Mouse (Mus musculus): ENCODE data around the gene Krt80.

Krt80 gene

GRCm38 (mm10) chr15:101374879-101375278, 4.9 kb upstream of the Krt80 start:
- DNase-seq (ENCODE audit: low spot score), result peak; percentile 49

GRCm38 (mm10) chr15:101373286-101373898, 3.4 kb upstream of the Krt80 start:
- DNase-seq (ENCODE audit: low spot score), result no peak

GRCm38 (mm10) chr15:101372131-101372977, 2.4 kb upstream of the Krt80 start:
- no peak for DNase-seq (ENCODE audit: low spot score)

GRCm38 (mm10) chr15:101371141-101371985, 1.4 kb upstream of the Krt80 start:
- DNase-seq (ENCODE audit: low spot score), result no peak

DNA sequence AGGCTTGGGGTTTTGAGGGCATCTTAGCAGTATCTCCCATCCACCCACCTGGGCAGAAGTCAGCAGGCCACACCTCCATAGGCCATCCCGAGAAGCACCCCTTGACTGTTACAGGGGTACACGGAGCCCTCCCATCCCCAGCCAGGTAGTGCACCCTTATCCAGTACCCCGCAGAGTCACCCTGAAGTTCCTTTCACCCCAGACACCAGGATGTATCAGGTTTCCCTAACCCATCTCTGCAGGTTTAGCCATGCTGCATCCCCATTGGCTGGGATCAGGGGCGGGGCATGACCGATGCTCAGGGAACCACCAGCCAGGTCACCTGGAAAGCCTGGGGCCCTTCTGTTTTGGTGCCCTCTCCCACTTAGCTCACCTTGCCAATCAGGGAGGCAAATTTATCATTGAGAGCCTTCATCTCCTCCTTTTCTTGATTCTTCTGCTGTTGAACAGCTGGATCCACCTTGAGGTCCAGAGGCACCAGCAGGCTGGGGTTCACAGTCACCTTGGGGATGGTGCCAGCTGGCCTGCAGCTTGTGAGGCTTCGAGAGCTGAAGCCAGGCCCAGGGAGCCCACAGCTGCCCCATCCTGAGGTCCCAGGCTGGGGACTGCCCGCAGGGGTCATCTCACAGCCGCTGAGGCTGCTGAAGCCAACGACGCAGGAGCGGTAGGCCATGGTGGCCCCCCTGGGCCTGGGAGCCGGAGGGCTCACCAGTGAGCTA, 421 bp downstream of the Krt80 start:
- no peak for DNase-seq (ENCODE audit: low spot score)

DNA sequence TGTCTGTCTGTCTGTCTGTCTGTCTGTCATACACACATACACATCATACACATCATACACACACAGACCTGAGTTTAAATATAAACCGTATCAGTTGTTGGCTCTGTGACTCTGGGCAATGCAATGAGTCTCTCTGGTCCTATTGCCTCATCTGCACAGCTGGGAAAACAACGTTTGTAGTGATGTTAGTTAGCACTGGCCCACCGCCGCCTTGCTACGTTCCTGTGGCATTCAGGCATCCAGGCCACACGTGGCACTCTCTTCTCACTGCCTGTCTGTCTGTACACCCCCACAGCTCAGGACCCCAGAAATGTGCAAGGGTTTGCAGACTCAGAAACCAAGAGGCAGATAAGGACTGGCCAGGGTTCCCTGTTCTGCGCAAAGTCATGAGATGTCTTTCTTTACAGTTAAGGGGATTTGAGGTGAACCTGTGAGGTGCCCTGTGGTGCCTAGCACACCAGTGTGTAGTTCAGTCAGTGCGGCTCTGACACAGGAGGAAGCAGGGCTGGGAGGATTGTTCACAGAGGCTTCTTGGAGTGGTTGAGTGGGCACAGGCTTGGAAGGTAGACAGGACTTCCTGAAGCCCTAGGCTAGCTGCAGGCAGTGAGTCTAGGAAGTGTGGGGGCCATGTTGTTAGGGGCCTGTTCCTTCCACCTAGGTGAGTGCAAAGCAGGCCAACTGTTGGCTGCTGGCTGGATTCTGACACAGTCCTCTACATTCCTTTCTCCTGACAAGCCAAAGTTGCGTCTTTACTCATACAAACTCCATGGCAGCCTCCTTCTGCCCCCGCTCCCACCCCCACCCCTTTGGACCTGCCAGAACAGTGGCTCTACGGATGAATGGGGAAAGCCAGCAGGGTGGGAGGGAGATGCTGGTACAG, 1.2 kb downstream of the Krt80 start:
- DNase-seq (ENCODE audit: low spot score), result no peak

- DNase-seq (ENCODE audit: low spot score), result no peak
Measured at GRCm38 (mm10) chr15:101368015-101368414, 1.9 kb downstream of the Krt80 start.

- DNase-seq (ENCODE audit: low spot score), result no peak
Measured at GRCm38 (mm10) chr15:101367497-101367896, 2.5 kb downstream of the Krt80 start.

- no peak for DNase-seq (ENCODE audit: low spot score)
Measured at GRCm38 (mm10) chr15:101366926-101367325, 3.0 kb downstream of the Krt80 start.

DNA sequence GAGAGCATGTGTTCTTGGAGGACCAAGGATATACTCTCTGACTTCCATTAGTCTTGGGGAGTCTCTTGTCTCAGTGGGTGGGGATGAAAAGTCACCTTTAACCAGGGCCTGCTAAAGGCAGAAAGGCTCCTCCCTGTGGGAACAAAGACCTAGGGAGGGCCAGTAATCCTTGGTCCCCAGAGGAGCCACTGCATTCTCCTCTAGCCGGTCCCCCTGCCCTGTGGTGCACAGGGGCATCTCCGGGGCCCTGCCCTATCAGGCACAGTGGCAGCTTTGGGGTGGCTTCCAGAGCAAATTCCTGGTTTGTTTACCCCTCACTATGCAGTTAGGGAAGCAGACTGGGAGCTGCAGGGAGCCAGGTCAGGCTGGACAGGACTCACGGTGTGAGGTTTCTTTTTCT, 3.5 kb downstream of the Krt80 start:
- DNase-seq (ENCODE audit: low spot score), result no peak

DNA sequence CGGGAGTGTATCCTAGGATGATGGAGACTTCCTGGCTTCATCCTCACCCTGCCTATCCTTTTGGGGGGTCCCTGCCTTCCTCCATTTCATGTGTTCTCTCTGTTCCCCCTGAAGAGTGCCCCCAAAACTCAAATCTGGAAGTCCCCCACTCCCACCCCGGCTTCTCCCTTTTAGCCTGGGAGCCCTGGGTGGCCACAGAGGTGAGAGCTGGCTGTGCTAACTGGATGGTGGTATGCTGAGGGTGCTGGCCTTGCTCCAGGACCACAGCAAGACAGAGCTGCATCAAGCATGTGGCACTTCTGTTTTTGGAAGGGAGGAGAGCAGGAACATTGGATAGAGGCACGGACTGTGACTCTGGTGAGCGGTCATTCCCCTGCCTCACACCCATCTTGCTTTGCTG, 4.2 kb downstream of the Krt80 start:
- no peak for DNase-seq (ENCODE audit: low spot score)

- DNase-seq (ENCODE audit: low spot score), result peak; percentile 65
Measured at GRCm38 (mm10) chr15:101364891-101365671, 4.9 kb downstream of the Krt80 start.

DNA sequence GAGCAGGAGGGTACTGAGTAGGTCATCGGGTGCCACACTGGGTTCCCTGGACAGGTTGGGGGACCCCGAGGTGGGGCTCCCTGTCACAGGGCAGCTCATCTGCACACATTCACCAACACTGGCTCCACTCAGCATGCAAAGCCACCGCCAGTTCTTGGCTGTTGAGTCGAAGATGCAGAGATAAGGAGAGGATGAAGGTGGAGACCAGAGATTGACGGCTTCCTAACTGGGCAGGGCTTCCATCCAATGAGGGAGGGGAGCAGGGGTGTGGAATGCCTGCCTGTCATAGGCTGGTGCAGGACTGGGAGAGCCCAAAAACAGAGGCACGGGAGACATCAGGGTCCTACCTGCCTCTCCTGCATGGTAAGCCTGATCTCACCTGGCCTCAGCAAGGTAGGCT, 5.5 kb downstream of the Krt80 start:
- DNase-seq (ENCODE audit: low spot score), result no peak

DNA sequence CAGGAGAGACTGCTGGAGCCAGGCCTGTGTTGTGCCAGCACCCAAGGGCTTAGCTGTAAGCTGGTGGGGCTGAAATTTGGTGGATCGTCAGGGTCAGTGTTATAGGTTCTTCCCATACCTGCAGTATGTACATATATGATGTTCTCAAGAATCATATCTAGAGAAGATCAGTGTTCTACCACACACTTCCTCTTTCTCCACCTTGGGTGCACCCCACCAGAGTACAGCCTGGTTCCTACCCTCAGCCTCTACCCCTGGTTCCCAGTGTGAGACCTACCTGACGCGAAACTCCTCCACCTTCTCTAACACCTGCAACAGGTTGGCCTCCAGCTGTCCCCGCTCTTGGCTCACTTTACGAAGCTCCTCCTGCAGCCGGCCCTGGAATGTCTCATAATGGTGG, 6.0 kb downstream of the Krt80 start:
- DNase-seq (ENCODE audit: low spot score), result no peak

- no peak for DNase-seq (ENCODE audit: low spot score)
Measured at GRCm38 (mm10) chr15:101362393-101363010, 7.5 kb downstream of the Krt80 start.

DNA sequence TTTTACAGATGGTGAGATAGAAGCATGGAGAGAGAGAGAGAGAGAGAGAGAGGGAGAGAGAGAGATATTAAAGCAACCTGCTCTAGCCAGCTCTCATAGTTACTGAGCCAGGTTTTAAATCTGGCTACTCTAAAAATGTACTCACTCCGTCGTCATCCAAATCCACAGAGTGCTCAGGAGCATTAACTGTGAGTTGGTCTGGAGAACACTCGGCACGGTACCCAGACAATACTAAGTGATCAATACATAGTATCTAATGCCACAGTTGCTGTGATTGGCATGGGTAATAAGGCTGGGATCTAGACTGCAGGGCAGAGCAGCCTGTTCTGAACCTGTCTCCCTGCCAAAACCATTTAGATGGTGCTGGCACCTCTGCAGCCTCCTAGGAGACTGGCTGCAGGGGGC, 14.6 kb downstream of the Krt80 start:
- DNase-seq (ENCODE audit: low spot score), result no peak

DNA sequence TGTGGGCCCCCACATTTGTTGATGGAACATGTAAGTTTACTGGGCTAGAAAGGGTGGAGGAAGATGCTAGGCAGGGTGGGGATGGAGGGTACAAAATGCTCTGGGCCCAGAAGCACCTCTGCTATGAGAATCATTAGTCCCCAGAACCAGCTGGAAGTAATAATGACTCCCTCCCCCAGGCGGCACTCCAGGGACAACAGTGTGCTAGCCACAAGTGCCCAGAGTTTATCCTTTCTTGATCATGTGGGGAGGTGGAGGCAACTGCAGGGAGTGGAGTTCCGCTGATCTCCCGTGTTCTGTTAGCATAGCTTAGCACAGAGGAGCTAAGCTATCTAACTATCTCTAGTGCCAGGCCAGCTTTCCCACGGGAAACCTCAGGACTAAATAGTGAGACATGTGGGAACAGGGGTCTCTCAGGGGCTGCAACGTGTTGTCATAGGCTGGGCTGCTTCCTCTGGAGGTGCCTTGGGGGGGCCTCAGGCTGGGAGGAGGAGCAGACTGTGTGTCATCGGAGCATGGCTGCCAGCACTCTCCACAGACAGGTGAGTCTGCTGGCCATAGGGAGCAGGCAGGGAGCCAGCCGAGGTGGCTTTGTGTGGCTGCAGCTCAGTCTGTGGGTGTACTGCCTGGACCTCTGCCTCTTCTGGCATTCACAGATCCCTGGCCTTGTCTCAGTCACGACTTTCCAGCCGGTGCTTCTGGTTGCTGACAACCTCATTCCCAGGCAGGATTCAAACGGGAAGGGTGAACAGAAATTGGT, 17.1 kb downstream of the Krt80 start:
- DNase-seq (ENCODE audit: low spot score), result no peak

- DNase-seq (ENCODE audit: low spot score), result no peak
Measured at GRCm38 (mm10) chr15:101352047-101352446, 17.9 kb downstream of the Krt80 start.

Data from ovary, postnatal 36 days (tissue).